Mouse (Mus musculus) central nervous system, embryonic 11.5 days (tissue): ENCODE measurements around the gene Unc45a. TPM values are rescaled to one million over a fixed set of nuclear protein-coding genes. Genes with fewer than 3 reads are reported as not detected.

Experiments
- polyA plus RNA-seq: library from polyadenylated mRNA; depleted of rRNA; stranded (reverse); fragments of >200 nt; gene quantifications from 2 replicates; pipeline ENCODE4 v1.2.3, GENCODE M21; 2012; rRNA removed

The Unc45a gene
- polyA plus RNA-seq: 52.4 and 52.8 TPM in 2 replicates

DNA sequence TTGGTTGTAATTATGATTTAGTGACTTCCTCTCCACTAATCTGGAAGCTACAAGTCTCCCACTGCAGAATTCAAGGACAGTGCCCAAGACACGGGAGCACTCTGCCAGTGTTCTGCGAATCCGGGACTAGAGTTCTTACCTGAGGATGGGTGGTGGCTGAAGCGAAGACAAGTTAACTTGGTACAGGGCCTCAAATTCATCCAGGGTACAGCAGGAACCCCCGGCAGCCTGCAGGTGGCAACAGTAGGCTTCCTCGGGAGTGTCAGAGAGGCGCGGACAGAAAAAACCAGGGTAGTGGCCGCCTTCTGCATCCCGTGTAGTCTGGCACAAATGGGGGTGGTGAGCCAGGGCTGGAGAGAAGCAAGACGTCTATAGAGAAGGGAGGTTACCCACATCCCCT lies at the start of gene Unc45a:
TSS of gene Unc45a (minus strand) at position 213 of the 400 bp plus-strand sequence.

DNA sequence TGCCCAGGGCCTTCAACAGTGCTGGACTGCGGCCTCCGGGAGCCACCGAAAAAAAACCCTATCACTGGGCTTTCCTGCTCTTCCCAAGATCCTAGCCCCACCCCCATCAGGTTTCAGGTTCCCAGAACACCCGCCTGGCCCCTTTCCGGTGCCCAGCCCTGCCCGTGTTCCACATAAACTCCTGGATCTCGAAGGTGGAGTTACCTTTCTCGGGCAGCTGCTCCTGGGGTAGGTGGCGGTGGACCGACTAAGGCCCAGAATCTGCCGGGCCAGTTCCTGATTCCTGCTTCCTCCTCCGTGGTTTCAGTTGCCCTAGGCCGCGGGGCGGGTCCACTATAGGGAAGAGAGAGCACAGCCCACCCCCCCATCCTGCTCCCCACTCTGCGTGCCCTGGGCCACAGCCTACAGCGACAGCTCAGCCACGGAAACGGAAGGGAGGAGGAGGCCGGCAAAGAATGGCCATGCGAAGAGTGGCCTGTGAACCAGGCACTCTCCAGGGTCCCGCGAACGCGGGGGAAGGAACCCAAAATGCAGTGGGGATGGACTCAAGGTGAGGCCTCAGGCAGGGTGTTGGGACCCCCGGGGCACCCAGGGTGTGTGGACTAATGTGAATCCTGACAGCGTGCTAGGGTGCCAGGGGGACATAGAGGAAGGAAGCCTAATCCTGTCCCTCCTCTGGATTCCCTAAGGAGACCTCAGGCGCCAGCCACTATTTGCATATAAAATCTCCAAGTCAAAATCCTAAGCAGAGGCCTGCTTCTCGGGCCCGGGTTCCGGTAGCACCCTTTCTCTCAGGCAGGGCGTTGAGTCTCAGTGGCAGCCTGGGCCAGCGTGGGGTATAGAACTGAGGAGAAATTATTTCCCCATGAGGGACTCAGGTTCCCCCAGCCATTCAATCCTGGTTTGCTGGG lies 47.1 kb upstream of the Unc45a start, which contains the start of gene Fes:
TSS of gene Fes (minus strand) at position 314 of the 911 bp plus-strand sequence.

GRCm38 (mm10) chr7:80371041-80371751 lies 30.4 kb upstream of the Unc45a start, which contains the start of gene Man2a2:
Man2a2 (minus strand) TSS chr7:80371375.

GRCm38 (mm10) chr7:80342858-80343257 lies 2.1 kb upstream of the Unc45a start, which contains the start of gene Hddc3:
Hddc3 (plus strand) TSS chr7:80343104.

DNA sequence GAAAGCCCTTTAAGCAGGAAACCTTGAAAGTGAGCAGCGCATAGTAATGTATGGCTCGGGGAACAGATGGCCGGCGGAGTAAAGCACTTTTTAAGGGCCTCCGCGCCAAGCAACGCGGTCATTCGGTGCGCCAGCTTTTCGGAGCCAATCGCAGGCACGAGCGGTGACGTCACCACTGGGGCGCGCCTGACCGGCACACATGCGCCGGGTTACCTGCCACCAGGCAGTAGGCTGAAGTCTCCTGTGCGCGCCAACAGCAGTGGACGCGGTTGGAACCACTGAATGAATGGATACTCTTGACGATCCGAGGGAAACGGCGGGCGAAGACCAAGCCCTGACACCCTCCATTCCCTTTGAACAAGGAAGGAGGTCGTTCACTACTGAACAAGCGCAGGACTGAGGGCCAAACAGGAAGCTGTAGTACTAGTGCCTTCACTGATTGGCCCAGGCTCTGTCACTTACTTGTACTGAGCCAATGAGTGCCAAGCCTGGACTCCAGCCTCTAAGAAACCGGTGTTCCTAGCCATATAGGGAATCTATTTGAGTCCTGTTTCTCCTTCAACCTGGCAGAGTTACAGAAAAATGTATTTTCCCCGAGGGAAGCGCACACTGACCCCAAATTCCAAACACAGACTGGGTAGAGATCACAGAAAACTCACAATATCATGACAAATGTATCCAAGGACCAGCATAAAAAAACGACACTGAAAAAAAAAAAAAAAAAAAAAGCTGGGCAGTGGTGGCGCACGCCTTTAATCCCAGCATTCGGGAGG lies 16.6 kb downstream of the Unc45a start, which contains the start of gene Rccd1:
TSS of gene Rccd1 (minus strand) at position 412 of the 773 bp plus-strand sequence.

DNA sequence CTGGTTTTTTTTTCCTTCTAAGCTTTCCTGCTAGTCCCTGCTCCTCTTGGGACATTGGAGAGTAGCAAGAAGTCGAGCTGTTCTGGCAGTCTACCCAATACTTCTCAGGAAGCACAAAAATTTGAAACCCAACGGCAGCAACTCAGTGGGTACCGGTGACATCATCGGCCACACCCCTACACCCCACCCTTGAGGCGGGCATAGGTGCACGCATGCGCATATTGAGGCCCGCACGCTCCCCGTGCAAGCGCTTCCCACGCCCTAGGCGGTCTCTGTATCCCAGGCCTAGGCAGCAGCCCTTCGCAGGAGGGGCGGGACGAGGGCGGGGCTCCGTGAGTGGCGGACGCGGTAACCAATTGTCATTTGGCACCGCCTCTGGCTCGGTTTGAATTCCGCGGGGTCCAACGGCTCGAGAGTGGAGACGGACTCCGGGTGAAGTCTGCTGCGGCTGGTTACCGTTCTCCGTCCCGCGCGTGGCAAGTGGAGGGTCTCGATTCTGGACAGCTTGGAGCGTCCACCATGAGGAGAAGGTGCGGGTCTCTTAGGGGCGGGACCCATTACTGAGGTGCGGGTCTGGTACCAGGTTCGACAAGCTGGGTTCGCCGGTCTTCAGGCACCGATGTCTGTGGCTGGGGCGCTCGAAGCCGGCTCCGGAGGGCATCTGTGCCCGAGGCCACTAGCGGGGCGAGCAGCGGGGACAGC lies 46.6 kb downstream of the Unc45a start, which contains the start of gene Prc1:
TSS of gene Prc1 (plus strand) at position 389 of the 702 bp plus-strand sequence.

Other genes with a start within 250 kb of the Unc45a start
- 348 and 397 TPM in 2 replicates for gene Idh2, start 225.6 kb downstream of the Unc45a start, polyA plus RNA-seq
- 10.3 and 10.7 TPM in 2 replicates for gene Sema4b, start 154.2 kb downstream of the Unc45a start, polyA plus RNA-seq
- gene Cib1, start 108.2 kb downstream of the Unc45a start, polyA plus RNA-seq: 34.3 and 52.2 TPM in 2 replicates
- gene Gdpgp1, start 108.1 kb downstream of the Unc45a start, polyA plus RNA-seq: 2.2 and 2.3 TPM in 2 replicates
- gene Ttll13, start 94.6 kb downstream of the Unc45a start, polyA plus RNA-seq: 0.71 and 1.0 TPM in 2 replicates
- 42.3 and 56.7 TPM in 2 replicates for gene Ngrn, start 79.8 kb downstream of the Unc45a start, polyA plus RNA-seq
- gene Vps33b, start 71.4 kb downstream of the Unc45a start, polyA plus RNA-seq: 22.0 and 22.8 TPM in 2 replicates
- gene Prc1, start 46.6 kb downstream of the Unc45a start, polyA plus RNA-seq: 123 and 135 TPM in 2 replicates
- gene Rccd1, start 16.6 kb downstream of the Unc45a start, polyA plus RNA-seq: 27.3 and 27.7 TPM in 2 replicates
- gene Hddc3, start 2.1 kb upstream of the Unc45a start, polyA plus RNA-seq: 26.0 and 52.1 TPM in 2 replicates
- 41.0 and 53.4 TPM in 2 replicates for gene Man2a2, start 30.4 kb upstream of the Unc45a start, polyA plus RNA-seq
- gene Fes, start 46.9 kb upstream of the Unc45a start, polyA plus RNA-seq: 12.0 and 12.5 TPM in 2 replicates
- gene Furin, start 64.4 kb upstream of the Unc45a start, polyA plus RNA-seq: 17.0 and 20.9 TPM in 2 replicates
- gene Blm, start 194.1 kb upstream of the Unc45a start, polyA plus RNA-seq: 29.8 and 37.7 TPM in 2 replicates